Mouse (Mus musculus) layer of hippocampus, postnatal 25 days (tissue): Measurements from ENCODE around the gene Epb41l2. TPM values are rescaled to one million over a fixed set of nuclear protein-coding genes. Genes with fewer than 3 reads are reported as not detected.

Source experiments
- DNase-seq, 2 experiments: peaks; one replicate each; pipeline ENCODE4 v3.0.0; 2022; ENCODE audit warnings: mixed read lengths in 2 of 2, low spot score in 1 of 2; ENCODE audit errors: extremely low spot score in 1 of 2
- total RNA-seq, 2 experiments: library from RNA; stranded (reverse); gene quantifications; 2 replicates each; pipeline ENCODE4 v1.2.3; 2021

The Epb41l2 gene
- total RNA-seq, 2 experiments from 2014 or later, result 89.8 to 118 TPM

GRCm38 (mm10) chr10:25362235-25362634, 2.6 kb downstream of the Epb41l2 start:
- DNase-seq, result no peak

DNA sequence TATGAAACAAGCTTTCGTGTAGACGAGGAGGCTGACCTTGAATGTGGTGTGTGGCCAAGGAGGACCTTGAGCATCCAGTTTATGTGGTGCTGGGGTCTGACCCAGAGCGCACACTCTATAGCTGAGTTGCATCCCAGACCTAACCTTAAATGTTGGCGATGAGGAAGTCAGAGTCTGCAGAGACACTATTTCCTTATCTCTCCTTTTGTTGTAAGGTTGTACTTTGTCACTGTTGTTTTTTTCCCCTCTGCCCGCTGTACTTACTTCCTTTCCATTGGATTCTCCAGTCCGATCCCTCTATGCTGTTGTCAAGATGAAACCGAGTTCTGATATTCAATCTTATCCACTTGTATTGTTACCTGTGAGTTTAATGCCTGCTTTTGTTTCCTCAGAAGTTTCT, 5.6 kb downstream of the Epb41l2 start:
- no peak for DNase-seq

DNA sequence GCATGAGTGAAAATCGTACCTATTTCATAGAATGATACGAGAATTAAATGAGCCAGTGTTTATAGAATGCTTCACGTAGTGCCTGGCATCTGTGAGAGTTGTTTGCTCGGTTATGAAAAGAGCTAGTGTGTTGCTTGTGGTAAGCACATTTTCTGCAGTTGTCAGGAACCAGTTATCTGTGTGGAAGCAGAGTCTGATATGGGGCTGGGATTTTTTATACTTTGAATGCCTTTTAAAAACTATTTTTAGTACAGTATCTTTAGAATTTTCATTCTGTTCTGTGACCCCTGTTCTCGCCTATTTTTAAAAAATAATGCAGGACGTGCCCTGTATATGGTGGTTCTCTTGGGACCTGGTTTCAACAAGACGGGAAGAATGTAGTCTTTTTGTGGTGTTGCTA, 6.1 kb downstream of the Epb41l2 start:
- DNase-seq, result no peak

GRCm38 (mm10) chr10:25366691-25367090, 7.1 kb downstream of the Epb41l2 start:
- no peak for DNase-seq

DNA sequence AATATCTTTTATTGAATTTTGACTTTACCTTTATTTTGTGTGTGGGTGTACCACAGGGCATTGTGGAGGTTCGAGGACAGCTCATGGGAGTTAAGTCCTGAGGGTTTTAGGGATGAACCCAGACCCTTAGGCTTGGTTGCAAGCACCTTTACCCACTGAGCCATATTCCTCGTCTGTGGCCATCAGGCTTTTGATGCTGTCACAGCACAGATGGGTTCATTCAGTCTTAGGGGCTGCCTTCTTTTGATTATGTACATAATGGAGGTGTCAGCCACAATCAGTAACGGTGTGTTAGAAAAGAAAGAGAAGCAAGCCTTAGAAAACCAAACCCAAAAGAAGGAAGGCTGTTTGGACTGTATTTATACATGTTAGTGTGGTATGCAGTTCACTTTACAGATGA, 9.3 kb downstream of the Epb41l2 start:
- no peak for DNase-seq

DNA sequence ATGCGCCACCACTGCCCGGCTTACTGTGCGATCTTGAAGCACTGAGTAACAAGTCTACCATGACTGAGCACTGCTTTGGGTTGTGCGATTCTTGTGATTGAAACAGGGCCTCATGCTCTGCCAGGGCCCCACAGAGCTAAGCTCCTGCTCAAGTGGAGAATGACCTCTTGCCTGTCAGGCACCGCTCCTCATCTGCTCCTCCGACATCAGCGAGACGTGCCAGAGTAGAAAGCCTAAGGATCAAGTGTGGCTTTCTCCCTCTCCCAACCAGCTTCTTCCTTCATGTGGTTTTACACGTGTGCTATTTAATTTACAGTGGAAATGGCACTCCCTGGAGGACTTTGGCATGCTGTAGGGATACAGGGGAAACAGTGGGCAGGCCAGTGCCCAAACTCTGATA, 10.1 kb downstream of the Epb41l2 start:
- DNase-seq, result no peak

DNA sequence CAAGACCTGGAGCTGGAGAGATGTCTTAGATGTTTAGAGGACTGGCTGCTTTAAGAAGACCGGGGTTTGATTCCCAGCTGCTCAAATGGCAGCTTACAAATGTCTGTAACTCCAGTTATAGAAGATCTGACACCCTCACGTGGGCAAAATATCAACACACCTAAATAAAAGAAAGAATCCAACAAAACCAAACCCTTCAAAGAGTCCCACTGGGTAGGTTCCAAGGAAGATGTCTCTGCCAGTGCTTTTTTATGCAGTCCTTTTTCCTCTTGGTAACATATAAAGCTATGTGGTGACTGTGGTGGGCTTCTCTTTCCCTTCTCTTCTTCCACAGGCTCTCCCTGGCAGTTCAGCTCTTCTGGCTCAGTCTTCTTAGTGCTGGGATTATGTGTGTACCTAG, 11.7 kb downstream of the Epb41l2 start:
- no peak for DNase-seq

DNA sequence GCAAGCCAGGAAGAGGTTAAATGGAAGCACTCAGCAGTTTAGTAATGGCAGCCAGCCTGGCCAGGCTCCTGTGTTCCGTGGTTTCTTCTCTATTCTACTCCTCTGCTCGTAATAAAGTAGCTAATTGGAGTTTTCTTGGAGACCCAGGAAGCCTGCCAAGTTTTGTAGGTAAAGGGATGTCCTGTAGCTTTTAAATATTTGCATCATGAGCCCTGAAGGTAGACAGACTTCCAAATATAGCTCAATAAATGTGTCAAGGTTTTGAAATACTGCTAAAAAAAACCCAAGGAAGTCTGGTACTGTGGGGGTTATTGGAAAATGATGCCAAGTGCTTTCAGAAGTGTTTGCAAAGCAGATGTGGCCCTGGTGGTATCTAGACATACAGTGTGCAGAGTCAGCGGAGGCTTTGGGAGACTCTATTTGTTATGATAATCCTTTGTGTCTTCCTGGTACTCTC, 12.3 kb downstream of the Epb41l2 start:
- no peak for DNase-seq

GRCm38 (mm10) chr10:25372510-25373148, 13.0 kb downstream of the Epb41l2 start:
- DNase-seq, result no peak

GRCm38 (mm10) chr10:25375036-25375435, 15.4 kb downstream of the Epb41l2 start:
- no peak for DNase-seq

GRCm38 (mm10) chr10:25380746-25381481, 21.3 kb downstream of the Epb41l2 start:
- no peak for DNase-seq

GRCm38 (mm10) chr10:25381951-25382350, 22.4 kb downstream of the Epb41l2 start:
- DNase-seq, result no peak

DNA sequence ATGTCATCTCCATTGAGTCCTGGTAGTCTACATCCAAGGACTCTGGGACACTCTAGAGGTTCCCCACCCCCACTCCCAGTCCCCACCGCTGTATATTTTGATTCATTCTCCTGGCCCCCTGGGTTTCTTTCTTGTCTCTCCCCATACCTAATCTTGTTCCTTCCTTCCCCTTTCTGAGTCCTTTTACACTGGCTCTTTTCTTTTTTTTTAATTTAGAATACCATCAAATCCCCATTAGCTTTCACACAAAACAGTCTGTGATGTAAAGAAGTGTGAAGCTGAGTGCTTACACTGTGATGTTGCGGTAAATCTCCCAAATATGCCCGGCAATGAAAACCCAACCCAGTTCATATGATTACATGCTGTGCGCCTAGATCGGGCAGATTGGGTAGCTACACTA, 23.6 kb downstream of the Epb41l2 start:
- no peak for DNase-seq

GRCm38 (mm10) chr10:25384391-25384790, 24.8 kb downstream of the Epb41l2 start:
- no peak for DNase-seq

DNA sequence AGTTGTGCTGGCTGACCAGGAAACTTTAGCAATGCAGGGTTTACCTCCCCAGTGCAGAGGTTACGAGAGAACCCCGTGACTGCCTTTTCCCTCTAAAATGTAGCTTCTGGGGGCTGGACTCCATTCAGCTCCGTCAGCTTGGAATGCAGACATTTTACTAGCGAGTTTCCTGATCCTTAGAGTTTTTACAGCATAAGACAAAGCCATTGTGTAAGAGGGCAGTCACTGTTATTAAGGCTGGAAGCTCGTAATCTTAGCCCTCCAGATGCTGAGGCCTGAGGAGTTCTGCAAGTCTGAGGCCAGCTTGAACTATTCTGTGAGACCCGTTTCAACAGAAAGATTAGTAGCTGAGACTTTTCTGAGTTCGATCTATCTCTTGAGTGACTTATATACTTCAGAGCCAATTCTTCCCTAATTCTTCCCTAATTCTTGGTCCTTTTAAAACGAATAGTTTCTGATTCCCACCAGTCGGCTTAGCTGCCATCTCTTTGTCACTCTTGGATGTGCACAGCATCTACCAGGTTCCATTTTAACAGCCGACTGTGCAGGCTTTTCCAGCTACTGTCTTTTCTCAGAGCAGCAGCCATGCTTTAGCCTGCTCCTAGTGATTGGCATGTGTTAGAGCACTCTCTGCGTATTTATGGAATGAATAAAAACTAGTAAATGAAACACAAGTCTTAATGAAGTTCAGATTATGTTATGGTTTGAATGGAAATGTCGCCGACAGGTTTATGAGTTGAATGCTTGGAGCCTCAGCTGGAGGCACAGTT, 26.4 kb downstream of the Epb41l2 start:
- DNase-seq, result no peak

DNA sequence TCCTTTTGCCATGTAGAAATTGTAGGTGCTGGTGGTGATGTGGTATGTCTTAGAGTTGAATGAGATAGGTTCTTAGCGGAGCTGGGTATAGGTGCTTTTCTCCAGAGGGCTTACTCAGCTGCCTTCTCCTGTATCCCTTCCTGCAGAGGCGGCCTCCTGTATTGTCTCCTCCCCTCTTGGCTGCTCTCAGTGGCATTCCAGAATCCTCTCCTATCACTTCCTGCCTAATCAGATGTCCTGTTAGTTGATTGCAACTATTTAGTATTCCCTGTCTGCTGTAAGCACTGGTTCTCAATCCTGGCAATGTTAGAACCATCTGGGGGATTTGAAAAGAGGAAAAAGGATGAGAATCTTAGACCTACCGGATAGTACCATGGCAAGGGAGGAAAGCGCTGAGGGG, 27.3 kb downstream of the Epb41l2 start:
- DNase-seq, result no peak

GRCm38 (mm10) chr10:25387268-25387667, 27.7 kb downstream of the Epb41l2 start:
- DNase-seq, result no peak

DNA sequence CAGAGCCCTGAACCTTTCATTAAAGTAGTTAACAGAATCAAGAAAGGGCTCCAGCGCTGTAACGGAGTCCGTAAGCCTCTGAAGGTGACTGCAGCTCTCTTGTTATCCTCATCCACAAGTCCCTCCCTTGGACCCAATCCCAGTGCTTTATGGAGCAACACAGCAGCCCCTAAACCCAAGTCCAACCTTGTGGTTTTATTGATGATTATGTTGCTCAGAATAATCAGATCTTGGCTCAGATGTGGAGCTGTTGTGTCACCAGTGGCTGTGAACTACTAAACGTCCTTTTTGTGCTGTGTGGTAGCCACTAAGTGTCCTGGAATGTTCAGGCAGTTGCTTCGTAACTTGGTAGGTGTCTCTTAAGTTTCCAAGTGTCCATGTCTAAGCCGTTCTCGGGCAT, 33.2 kb downstream of the Epb41l2 start:
- DNase-seq, result no peak

- DNase-seq, result no peak
These were observed 34.1 kb downstream of the Epb41l2 start for GRCm38 (mm10) chr10:25393721-25394120.

GRCm38 (mm10) chr10:25395236-25395886, 35.8 kb downstream of the Epb41l2 start:
- DNase-seq, result no peak

- no peak for DNase-seq
These were observed 37.3 kb downstream of the Epb41l2 start for GRCm38 (mm10) chr10:25396859-25397258.
